Mouse (Mus musculus) heart, embryonic 15.5 days (tissue): ENCODE data around the gene Gtf2a1. TPM values are rescaled to one million over a fixed set of nuclear protein-coding genes. Genes with fewer than 3 reads are reported as not detected.
"Not testable (repeated sequence)": the region's sequence is repeated elsewhere in the genome, so short reads cannot be mapped to it uniquely, and the experiment has no call there.

Experiments
- ATAC-seq: fragments of 200-750 bp; cut with Nextera tagmentation; replicated peaks from 2 replicates; pipeline ENCODE4 v1.8.0; 2017; ENCODE audit warnings: low read depth, moderate TSS enrichment; ENCODE audit not compliant: insufficient number of reproducible peaks, insufficient read depth, low FRiP score
- H3K27ac ChIP-seq: fragments of 300-500 bp; sonication (generic); 2 replicates; pipeline ENCODE4 v1.5.1; 2015; ENCODE audit warnings: mild to moderate bottlenecking, inconsistent platforms
- H3K27me3 ChIP-seq: fragments of 300-500 bp; sonication (generic); 2 replicates; pipeline ENCODE4 v1.6.1; 2015; ENCODE audit warnings: inconsistent platforms
- H3K36me3 ChIP-seq: fragments of 300-500 bp; sonication (generic); 2 replicates; pipeline ENCODE4 v1.6.1; 2015; ENCODE audit warnings: mild to moderate bottlenecking, inconsistent platforms
- H3K4me1 ChIP-seq: fragments of 300-500 bp; sonication (generic); replicated peaks from 2 replicates; pipeline ENCODE4 v1.6.1; 2015; ENCODE audit warnings: inconsistent platforms
- H3K4me2 ChIP-seq: fragments of 300-500 bp; sonication (generic); 2 replicates; pipeline ENCODE4 v1.6.1; 2015; ENCODE audit warnings: inconsistent platforms, mild to moderate bottlenecking, moderate library complexity
- H3K4me3 ChIP-seq: fragments of 300-500 bp; sonication (generic); 2 replicates; pipeline ENCODE4 v1.5.1; 2015; ENCODE audit warnings: mild to moderate bottlenecking, inconsistent platforms
- H3K9ac ChIP-seq: fragments of 300-500 bp; sonication (generic); 2 replicates; pipeline ENCODE4 v1.6.1; 2015; ENCODE audit warnings: mild to moderate bottlenecking, inconsistent platforms
- H3K9me3 ChIP-seq: fragments of 300-500 bp; sonication (generic); replicated peaks from 2 replicates; pipeline ENCODE4 v1.6.1; 2016; ENCODE audit warnings: inconsistent platforms
- WGBS: fragments of 180-500 bp; shearing (Covaris S2); methylation state at CpG from one replicate; pipeline ENCODE4 v1.1.7; 2015; ENCODE audit warnings: mixed read lengths; 5-methylcytosine and 5-hydroxymethylcytosine counted together
- polyA plus RNA-seq: library from polyadenylated mRNA; unstranded; fragments of >200 nt; fragmentation: Nextera tagmentation; extraction: Ambion mirVana; gene quantifications from 2 replicates; pipeline ENCODE4 v1.2.1, GENCODE M21; 2015

Gene Gtf2a1
- polyA plus RNA-seq, 1 experiment from 2014 or later = 24.5 TPM

DNA sequence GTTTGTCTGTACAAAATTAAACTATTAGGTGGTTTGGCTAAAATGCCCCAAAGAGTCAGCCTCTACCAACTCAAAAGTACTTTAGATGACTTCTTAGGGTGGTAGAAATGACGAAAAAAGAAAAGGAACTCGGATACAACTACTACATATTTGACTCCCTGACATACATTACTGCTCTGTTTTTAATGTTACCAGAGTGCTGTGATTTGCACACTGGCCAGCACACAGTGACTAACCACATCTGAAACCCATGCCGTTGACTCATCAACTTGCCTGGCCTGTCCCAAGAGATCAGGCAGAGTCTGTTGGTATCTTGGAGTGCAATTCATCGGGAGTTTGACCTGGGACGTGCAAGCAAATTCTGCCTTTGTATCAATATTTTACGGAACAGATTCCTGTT is 429 bp upstream of the Gtf2a1 start:
- WGBS = 25% methylated on average over 6 of the region's 6 CpGs
- Histone ChIP-seq H3K36me3 (peaks cover 3% of the 10 kb centered on the region; the same call in 1 of the 2 replicates), H3K4me2 (peak overlapping the region; percentile 78), H3K4me3 (peak overlapping the region; percentile 92), H3K27me3 (no peaks in the 10 kb centered on the region), H3K27ac (peak overlapping the region; percentile 100), H3K4me1 (peaks cover 13% of the 10 kb centered on the region), H3K9me3 (no peaks in the 10 kb centered on the region), H3K9ac (peak overlapping the region; percentile 71)
- no peak for ATAC-seq

DNA sequence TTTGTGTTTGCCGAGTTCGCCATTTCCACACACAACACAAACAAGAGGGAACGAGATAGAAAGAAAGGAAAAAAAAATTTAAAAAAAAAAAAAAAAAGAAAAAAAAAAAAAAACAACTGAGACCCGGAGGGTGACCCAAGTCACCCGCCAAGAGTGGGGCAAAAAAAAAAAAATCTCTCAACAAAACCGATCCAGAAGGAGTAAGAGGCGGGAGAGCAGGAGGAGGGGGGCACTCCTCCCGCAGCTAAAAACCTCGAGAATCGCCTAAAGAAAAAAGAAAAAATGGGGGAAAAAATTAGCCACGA is 793 bp downstream of the Gtf2a1 start:
- H3K4me3 ChIP-seq = peak overlapping the region; percentile 92
- peak overlapping the region; percentile 100 for H3K27ac ChIP-seq
- H3K27me3 ChIP-seq = no peaks in the 10 kb centered on the region
- no peak for ATAC-seq
- peak overlapping the region; percentile 77 for H3K4me2 ChIP-seq
- H3K4me1 ChIP-seq = peaks cover 13% of the 10 kb centered on the region
- H3K36me3 ChIP-seq = peaks cover 8% of the 10 kb centered on the region; the same call in 1 of the 2 replicates
- peak overlapping the region; percentile 99 for H3K9ac ChIP-seq
- WGBS = under 1% methylated on average over 11 of the region's 11 CpGs
- no peaks in the 10 kb centered on the region for H3K9me3 ChIP-seq

DNA sequence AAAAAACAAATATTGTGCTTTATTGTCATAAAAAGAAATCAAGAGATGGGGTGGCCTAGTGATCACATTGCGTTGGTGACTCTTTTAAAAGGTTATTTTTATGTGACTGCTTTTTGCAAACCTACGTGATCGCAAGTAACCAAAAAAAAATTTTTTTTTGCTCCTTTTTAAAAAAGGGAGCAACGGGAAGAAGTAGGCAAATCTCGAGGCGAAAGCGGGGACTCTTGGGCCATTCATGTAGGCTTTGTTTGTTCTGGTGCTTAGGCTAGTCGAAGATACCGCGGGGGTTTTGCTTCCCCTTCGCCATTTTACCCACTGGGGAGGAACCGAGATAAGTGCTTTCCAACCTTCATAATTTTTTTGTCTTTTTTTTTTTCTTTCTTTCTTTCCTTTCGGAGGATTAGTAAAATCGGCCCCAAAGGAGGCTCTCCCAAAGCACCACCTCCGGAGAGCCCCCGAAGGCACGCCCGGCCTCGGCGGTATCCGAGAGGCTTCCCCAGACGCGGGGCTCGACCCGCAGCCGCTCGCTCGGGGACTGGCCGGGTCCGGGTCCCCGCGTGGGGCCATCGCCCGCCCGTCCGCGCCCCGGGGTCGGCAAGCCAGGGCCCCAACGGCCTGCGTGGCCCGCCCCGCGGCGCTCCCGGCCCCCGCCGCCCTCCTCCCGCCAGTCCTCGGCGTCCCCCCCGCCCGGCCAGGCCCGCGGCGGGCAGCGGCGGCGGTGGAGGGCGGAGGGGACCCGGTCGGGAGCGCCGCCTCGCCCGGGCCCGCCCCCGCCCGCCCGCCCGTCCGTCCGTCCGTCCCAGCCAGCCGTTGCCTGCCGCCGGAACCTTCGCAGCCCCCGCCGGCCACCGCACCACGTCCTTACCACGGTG is 1.4 kb downstream of the Gtf2a1 start:
- peak overlapping the region; percentile 100 for H3K27ac ChIP-seq
- H3K27me3 ChIP-seq = no peaks in the 10 kb centered on the region
- peak; percentile 13 for ATAC-seq
- peak overlapping the region; percentile 99 for H3K9ac ChIP-seq
- under 1% methylated on average over 54 of the region's 83 CpGs for WGBS
- H3K4me2 ChIP-seq = peak overlapping the region; percentile 77
- peaks cover 8% of the 10 kb centered on the region; the same call in 1 of the 2 replicates for H3K36me3 ChIP-seq
- peak overlapping the region; percentile 92 for H3K4me3 ChIP-seq
- peaks cover 13% of the 10 kb centered on the region for H3K4me1 ChIP-seq
- H3K9me3 ChIP-seq = no peaks in the 10 kb centered on the region

DNA sequence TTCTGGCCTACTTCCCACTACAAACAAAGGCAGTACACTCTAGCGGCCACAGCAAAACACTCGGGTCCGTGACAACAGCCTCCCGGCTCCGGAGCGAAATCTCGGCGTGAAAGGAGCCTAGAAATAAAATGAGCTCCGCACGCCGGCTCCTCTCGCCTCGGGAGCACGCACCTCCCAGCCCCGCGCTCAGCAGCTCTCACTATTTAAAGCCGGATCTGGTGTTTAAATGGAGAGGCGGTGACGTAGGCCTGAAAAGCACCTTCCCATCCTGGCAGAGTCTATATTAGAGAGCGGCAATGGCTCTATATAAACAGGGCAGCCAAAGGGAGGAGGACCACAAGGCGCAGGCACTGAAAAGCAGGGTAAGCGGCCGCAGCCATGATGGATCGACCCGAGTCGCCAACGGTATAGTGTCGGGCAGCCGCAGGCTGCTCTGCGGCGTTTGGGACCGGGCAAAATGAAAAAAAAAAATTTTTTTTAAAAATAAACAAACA is 2.1 kb downstream of the Gtf2a1 start:
- Histone ChIP-seq H3K9ac (peak overlapping the region; percentile 99), H3K4me3 (peak overlapping the region; percentile 92), H3K27me3 (no peaks in the 10 kb centered on the region), H3K36me3 (peaks cover 8% of the 10 kb centered on the region; the same call in 1 of the 2 replicates), H3K9me3 (no peaks in the 10 kb centered on the region), H3K4me1 (peaks cover 16% of the 10 kb centered on the region), H3K4me2 (peak overlapping the region; percentile 77), H3K27ac (peak overlapping the region; percentile 100)
- WGBS = under 1% methylated on average over 32 of the region's 32 CpGs
- ATAC-seq = peak; percentile 83

DNA sequence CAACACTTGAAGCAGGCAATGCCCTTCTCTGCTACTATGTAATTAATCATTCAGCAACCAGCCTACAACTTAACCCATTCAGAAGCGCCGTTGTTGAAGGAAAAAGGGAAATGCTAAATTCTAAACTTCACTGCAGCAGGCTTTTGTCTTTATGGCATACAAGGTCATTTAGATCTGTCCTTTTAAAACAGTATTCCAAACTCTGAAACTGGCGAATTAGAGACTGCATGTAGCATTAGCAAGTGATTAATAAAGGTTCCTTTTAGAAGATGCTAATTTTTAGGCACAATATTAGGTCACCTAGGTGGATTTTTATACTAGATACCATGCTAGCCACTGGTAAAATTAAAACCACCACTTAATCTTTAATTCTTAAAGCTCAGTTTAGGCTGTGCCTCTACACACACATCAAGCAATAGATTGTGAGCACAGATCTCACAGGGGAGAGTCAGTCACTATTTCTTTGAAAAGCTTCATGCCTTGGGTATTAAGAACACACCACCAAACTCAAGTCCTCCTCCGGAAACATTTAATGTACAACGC is 2.7 kb downstream of the Gtf2a1 start:
- peaks cover 22% of the 10 kb centered on the region for H3K4me1 ChIP-seq
- peak overlapping the region; percentile 100 for H3K27ac ChIP-seq
- peak overlapping the region; percentile 92 for H3K4me3 ChIP-seq
- H3K4me2 ChIP-seq = peak overlapping the region; percentile 77
- H3K27me3 ChIP-seq = no peaks in the 10 kb centered on the region
- H3K36me3 ChIP-seq = peaks cover 8% of the 10 kb centered on the region; the same call in 1 of the 2 replicates
- H3K9ac ChIP-seq = peak overlapping the region; percentile 99
- H3K9me3 ChIP-seq = no peaks in the 10 kb centered on the region
- 22% methylated on average over 5 of the region's 5 CpGs for WGBS
- ATAC-seq = no peak

DNA sequence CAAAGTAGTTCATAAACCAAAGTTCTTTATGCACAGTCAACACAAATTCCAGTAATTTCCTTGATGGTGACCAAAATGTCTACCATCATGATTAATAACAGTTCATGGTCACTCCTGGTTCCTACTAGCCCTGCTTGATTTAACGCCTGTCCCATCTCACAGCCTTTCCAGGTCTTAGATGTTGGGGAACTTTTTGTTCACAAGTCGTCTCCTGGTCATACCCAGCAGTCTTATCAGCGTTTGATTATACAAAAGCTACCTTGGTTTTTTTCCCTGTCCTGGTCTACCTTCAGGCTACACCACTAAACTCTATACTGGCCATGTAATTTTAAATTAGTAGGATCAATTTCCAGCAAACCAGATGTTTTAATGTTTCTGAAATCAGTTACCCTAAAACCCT is 3.2 kb downstream of the Gtf2a1 start:
- H3K4me3 ChIP-seq = peak overlapping the region; percentile 92
- WGBS = 60% methylated on average over 3 of the region's 3 CpGs
- no peak for ATAC-seq

DNA sequence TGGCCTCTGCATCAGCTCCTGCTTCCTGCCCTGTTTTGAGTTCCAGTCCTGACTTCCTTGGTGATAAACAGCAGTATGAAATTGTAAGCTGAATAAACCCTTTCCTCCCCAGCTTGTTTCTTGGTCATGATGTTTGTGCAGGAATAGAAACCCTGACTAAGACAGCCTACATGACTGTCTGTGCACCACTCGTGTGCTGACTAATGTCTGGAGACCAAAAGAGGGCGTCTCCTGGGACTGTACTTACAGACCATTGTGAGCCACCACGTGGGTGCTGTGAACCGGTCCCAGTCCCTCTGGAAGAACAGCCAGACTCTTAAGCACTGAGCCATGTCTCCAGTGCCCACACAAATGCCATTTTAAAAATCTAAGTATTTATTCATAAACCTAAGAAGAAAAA is 4.5 kb downstream of the Gtf2a1 start:
- H3K4me1 ChIP-seq = peaks cover 27% of the 10 kb centered on the region
- not testable (repeated sequence) for H3K27me3 ChIP-seq, H3K9me3 ChIP-seq, H3K4me3 ChIP-seq, H3K9ac ChIP-seq, H3K4me2 ChIP-seq, H3K27ac ChIP-seq, ATAC-seq, H3K36me3 ChIP-seq
- 97% methylated on average over 4 of the region's 4 CpGs for WGBS

More for the DNA sequence above, 3.2 kb downstream of the Gtf2a1 start:
- peaks cover 8% of the 10 kb centered on the region; the same call in 1 of the 2 replicates for H3K36me3 ChIP-seq
- H3K4me2 ChIP-seq = peak overlapping the region; percentile 77
- no peaks in the 10 kb centered on the region for H3K27me3 ChIP-seq
- no peaks in the 10 kb centered on the region for H3K9me3 ChIP-seq
- H3K27ac ChIP-seq = no peak overlapping the region
- peaks cover 25% of the 10 kb centered on the region for H3K4me1 ChIP-seq
- 0 out of 2 replicates have a peak overlapping the region, but pooled peaks have one; percentile 99 for H3K9ac ChIP-seq

DNA sequence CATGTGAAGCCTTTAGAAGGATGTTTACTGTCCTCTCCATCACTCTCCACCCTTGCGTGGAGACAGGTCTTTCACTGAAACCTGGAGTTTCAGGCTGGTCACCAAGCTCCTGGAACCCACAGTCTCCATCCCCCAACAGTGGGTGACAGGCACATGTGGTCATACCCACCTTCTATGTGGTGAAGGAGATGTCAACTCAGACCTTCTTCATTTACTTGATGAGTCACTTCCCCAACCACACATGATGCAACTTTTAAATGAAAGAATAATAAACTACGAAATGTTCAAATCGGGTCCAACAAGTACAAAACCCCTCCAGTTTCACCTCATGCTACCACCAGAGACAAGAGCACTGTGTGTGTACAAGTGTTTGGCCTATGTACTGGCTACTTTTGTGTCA is 5.1 kb downstream of the Gtf2a1 start:
- Histone ChIP-seq H3K27me3 (no peaks in the 10 kb centered on the region), H3K27ac (no peak overlapping the region), H3K9me3 (no peaks in the 10 kb centered on the region), H3K4me3 (no peak overlapping the region), H3K36me3 (peaks cover 8% of the 10 kb centered on the region), H3K9ac (no peak overlapping the region), H3K4me1 (peaks cover 26% of the 10 kb centered on the region), H3K4me2 (no peak overlapping the region)
- ATAC-seq = no peak
- 87% methylated on average over 3 of the region's 3 CpGs for WGBS

DNA sequence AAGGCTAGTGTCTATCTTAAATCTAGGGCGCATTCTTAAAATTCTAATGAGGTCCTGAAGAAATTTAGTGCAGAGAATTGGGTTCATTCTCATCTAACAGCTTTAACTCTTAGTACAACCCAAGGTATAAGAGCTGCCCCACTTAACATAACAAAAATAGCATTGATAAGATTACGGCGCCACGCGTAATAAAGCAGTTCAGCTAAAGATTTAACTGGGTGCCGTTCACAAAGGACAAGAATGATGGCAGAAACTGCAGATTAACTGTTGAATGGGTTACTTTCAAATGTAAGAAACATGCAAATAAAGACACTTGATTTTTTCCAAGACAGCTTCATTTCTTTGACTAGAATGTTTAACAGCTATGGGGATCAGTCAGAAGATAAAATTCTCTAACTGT is 6.9 kb downstream of the Gtf2a1 start:
- Histone ChIP-seq H3K9me3 (no peaks in the 10 kb centered on the region), H3K27me3 (no peaks in the 10 kb centered on the region), H3K27ac (no peak overlapping the region), H3K4me3 (no peak overlapping the region), H3K4me1 (peaks cover 26% of the 10 kb centered on the region), H3K4me2 (no peak overlapping the region), H3K36me3 (peaks cover 8% of the 10 kb centered on the region), H3K9ac (no peak overlapping the region)
- 38% methylated on average over 6 of the region's 6 CpGs for WGBS
- no peak for ATAC-seq

DNA sequence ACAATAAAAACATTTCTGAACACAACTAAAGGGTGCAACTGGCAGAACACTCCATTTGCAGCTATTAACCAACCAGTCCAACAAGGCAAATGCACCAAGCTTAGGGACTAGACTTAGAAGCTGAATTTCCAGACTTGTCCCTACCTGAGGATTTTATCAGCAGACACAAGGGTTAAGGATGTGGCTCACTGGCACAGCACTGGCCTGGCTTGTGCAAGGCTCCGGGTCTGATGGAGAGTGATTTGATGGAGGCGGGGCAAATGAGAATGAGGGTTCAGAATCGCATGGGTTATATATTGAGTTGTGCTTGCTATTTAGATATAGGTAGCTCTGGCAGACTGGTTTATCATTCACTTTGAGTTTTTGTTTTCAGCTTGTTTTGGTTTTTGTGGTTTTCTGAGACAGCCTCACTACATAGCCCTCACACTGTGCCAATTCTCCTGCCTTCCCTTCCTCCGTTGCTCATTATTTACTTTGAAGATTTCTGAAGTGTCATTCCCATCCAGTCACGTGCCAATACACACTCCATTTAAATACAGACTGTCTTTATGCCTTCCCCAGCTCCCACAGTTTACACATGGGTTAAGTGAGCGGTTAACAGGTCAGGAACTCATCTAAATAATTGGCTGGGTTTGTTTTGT is 7.8 kb downstream of the Gtf2a1 start:
- Histone ChIP-seq H3K4me2 (no peak overlapping the region), H3K4me1 (peaks cover 23% of the 10 kb centered on the region), H3K9me3 (no peaks in the 10 kb centered on the region), H3K27ac (no peak overlapping the region), H3K4me3 (no peak overlapping the region), H3K27me3 (no peaks in the 10 kb centered on the region), H3K36me3 (peaks cover 12% of the 10 kb centered on the region), H3K9ac (no peak overlapping the region)
- no peak; the same call in 1 of the 2 replicates for ATAC-seq
- 72% methylated on average over 6 of the region's 6 CpGs for WGBS
